Mouse (Mus musculus) forebrain, postnatal 0 days (tissue): ENCODE results near the gene Prtn3. TPM values are rescaled to one million over a fixed set of nuclear protein-coding genes. Genes with fewer than 3 reads are reported as not detected.

ENCODE experiments used
- ATAC-seq: fragments of 200-750 bp; cut with Nextera tagmentation; 2 replicates; pipeline ENCODE4 v1.8.0; 2017; ENCODE audit warnings: mild to moderate bottlenecking, moderate library complexity
- DNase-seq: peaks from one replicate; pipeline ENCODE4 v3.0.0-alpha.2; 2015
- H3K27ac ChIP-seq: fragments of 300-500 bp; sonication (generic); 2 replicates; pipeline ENCODE4 v1.5.1; 2014; ENCODE audit warnings: low read depth, mild to moderate bottlenecking, antibody characterized with exemption, low read length, moderate library complexity, mixed read lengths
- H3K27me3 ChIP-seq: fragments of 300-500 bp; sonication (generic); 2 replicates; pipeline ENCODE4 v1.6.1; 2014; ENCODE audit warnings: mild to moderate bottlenecking, low read length, mixed read lengths; ENCODE audit not compliant: insufficient read depth
- H3K36me3 ChIP-seq: fragments of 300-500 bp; sonication (generic); 2 replicates; pipeline ENCODE4 v1.6.1; 2014; ENCODE audit warnings: mild to moderate bottlenecking, moderate library complexity; ENCODE audit not compliant: insufficient read depth
- H3K4me1 ChIP-seq: fragments of 300-500 bp; sonication (generic); 2 replicates; pipeline ENCODE4 v1.6.1; 2014; ENCODE audit warnings: antibody characterized with exemption; ENCODE audit not compliant: insufficient read depth
- H3K4me2 ChIP-seq: fragments of 300-500 bp; sonication (generic); 2 replicates; pipeline ENCODE4 v1.6.1; 2014; ENCODE audit warnings: low read depth, mild to moderate bottlenecking, moderate library complexity
- H3K4me3 ChIP-seq: fragments of 300-500 bp; sonication (generic); 2 replicates; pipeline ENCODE4 v1.5.1; 2014; ENCODE audit warnings: low read depth, low read length, mixed read lengths
- H3K9ac ChIP-seq: fragments of 300-500 bp; sonication (generic); 2 replicates; pipeline ENCODE4 v1.6.1; 2014; ENCODE audit warnings: mild to moderate bottlenecking
- H3K9me3 ChIP-seq: fragments of 300-500 bp; sonication (generic); 2 replicates; pipeline ENCODE4 v1.6.1; 2016; ENCODE audit warnings: low read length
- CTCF ChIP-seq: sonication (generic); IDR thresholded peaks from 2 replicates; pipeline ENCODE4 v1.5.1; 2016; ENCODE audit warnings: antibody characterized with exemption, control low read depth, low read depth
- WGBS: fragments of 180-500 bp; shearing (Covaris S2); extraction: QIAGEN DNeasy Blood & Tissue Kit; methylation state at CpG from one replicate; pipeline ENCODE4 v1.1.7; 2014; 5-methylcytosine and 5-hydroxymethylcytosine counted together
- polyA plus RNA-seq: library from polyadenylated mRNA; unstranded; fragments of >200 nt; fragmentation: Nextera tagmentation; extraction: Ambion mirVana; gene quantifications from 2 replicates; pipeline ENCODE4 v1.2.1, GENCODE M21; 2015
- total RNA-seq: library from RNA; depleted of rRNA; stranded (reverse); fragments of >200 nt; gene quantifications from 2 replicates; pipeline ENCODE4 v1.2.3, GENCODE M21; 2014

The Prtn3 gene
- total and polyA plus RNA-seq, 2 experiments from 2014 or later: 4.9 to 15.4 TPM

DNA sequence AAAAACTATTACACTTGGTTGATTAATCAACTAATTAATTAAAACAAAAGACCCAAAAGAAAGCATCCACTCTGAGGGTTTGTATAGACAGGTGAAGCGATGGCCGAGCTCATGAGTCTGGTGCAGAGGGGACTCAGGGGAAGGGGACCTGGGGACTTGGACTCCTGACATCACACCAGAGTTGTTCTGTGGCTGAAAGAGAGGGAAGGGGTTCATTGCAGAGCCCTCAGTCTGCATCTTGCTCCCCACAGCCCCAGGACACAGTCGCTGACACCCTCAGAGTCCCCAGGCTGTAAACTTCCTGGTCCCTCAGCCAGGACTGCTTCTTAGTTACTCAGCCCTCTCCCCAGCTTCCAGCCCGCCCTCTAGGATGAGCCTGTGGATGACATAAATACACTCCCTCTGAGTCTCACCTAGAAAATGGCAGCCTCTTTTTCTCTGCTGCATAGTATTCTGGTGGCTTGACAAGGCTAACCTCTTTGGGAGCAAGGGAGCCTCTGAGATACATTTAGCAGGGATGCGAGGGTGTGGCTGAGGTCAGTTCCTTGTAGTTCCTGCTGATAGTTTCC lies 43.3 kb downstream of the Prtn3 start:
- WGBS: 58% methylated on average over 5 of the region's 5 CpGs
- ATAC-seq: no peak
- peaks cover 14% of the 10 kb centered on the region for H3K4me1 ChIP-seq

DNA sequence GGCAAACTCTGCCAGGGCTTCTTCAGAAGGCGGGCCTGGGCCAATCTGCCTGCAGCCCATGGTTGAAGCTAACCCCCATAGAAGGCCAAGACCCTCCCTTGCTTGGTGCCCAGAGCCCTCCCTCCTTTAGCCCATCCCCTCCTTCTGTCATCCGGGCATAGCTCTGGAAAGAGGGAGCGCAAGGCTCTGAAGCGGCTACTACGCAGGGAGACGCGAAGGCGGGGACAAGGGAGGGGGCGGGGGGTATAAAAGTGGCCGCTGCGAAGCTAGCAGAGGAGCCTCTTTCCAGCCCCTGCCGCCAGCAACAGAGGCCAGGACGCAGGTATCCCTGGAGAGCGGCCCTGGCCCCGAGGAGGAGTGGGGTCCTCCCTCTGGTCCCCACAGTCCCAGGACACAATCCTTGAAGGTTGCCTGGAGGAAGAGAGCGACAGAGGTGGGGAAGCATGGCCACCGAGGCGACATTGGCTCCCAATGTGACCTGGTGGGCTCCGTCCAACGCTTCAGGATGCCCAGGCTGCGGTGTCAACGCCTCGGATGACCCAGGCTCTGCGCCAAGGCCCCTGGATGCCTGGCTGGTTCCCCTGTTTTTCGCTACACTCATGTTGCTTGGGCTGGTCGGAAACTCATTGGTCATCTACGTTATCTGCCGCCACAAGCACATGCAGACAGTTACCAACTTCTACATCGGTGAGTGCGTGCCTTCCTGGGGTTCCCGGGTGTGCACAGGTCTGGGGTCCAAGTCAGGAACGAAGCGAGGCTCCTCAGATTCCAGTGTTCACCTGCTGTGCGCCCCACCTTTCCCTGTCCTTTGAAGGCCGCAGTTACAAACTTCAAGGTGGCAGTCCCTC lies 44.2 kb downstream of the Prtn3 start:
- no peak for TF ChIP-seq CTCF
- H3K27me3 ChIP-seq: peaks cover 55% of the 10 kb centered on the region
- no peak overlapping the region for H3K27ac ChIP-seq
- no peak for ATAC-seq
- no peak overlapping the region for H3K4me2 ChIP-seq
- 5% methylated on average over 35 of the region's 35 CpGs for WGBS
- H3K4me3 ChIP-seq: no peak overlapping the region
- no peak overlapping the region for H3K9ac ChIP-seq
- peaks cover 14% of the 10 kb centered on the region for H3K4me1 ChIP-seq
- no peaks in the 10 kb centered on the region for H3K36me3 ChIP-seq
- no peaks in the 10 kb centered on the region for H3K9me3 ChIP-seq
- DNase-seq: no peak

More for the DNA sequence above, 43.3 kb downstream of the Prtn3 start:
- H3K9ac ChIP-seq: peak overlapping the region; percentile 91
- peaks cover 47% of the 10 kb centered on the region for H3K27me3 ChIP-seq
- no peak for DNase-seq
- H3K9me3 ChIP-seq: no peaks in the 10 kb centered on the region
- peak overlapping the region; percentile 75; the same call in 1 of the 2 replicates for H3K4me3 ChIP-seq
- H3K36me3 ChIP-seq: no peaks in the 10 kb centered on the region
- H3K4me2 ChIP-seq: peak overlapping the region; percentile 94
- TF ChIP-seq CTCF: no peak
- no peak overlapping the region for H3K27ac ChIP-seq

DNA sequence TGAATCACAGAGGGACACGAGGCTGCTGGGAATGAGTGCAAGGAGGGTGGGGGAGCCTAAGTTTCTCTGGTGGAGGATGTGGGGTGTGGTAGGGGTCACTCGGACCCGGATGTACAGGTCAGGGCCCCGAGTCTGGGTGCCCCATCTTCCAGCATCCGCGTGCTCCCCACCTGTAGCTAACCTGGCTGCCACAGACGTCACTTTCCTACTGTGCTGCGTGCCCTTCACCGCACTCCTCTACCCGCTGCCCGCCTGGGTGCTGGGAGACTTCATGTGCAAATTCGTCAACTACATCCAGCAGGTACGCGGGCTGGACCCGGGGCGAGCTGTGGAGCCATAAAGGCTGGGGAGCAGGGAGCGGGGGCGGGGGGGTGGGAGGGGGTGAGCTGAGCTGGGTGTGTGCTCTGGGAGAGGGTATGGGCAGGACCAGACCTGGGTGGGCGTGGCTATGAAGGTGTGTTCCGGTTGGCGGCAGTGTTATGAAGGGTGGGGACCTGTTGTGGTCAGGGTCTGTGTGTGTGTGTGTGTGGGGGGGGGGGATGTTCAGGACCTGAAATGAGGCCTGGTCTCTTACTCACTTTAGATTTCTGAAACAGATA lies 45.1 kb downstream of the Prtn3 start:
- DNase-seq (no peak), ATAC-seq (no peak)
- Histone ChIP-seq H3K9ac (no peak overlapping the region), H3K4me1 (peaks cover 14% of the 10 kb centered on the region), H3K27ac (no peak overlapping the region), H3K27me3 (peaks cover 57% of the 10 kb centered on the region), H3K4me3 (no peak overlapping the region), H3K4me2 (no peak overlapping the region), H3K9me3 (no peaks in the 10 kb centered on the region), H3K36me3 (no peaks in the 10 kb centered on the region)
- 5% methylated on average over 21 of the region's 21 CpGs for WGBS
- TF ChIP-seq CTCF: no peak

DNA sequence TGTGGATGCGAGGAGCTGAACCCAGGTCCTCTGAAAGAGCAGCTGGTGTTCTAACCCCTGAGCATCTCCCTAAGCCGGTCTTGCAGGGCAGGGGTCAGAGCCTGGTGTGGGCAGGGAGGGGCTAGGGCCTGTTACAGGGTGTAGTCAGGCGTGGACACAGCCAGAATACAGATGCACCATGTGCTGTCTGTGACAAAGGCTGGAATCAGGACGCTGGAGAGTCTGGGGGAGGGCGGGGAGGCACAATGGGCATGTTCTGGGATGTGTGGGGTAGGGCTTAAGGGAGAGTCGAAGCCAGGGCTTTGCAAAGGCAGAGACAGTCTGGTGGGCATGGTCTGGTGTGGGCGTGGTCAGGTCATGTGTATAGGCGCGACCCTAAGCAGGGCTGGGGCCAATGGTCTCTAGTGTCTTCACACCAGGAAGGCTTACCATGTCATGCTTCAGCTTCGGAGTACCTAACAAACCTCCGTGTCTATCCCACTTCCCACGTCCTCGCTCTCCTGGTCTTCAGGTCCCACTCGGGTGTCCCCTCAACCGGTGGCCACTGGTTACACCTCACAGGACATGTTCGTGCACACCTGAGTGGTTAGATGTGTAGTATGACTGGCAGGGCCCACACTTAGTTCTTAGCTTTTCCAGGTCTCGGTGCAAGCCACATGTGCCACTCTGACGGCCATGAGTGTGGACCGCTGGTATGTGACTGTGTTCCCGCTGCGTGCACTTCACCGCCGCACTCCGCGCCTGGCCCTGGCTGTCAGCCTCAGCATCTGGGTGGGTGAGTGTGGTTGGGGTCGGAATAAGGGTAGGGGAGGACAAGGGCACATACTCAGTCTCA lies 46.0 kb downstream of the Prtn3 start:
- WGBS: 15% methylated on average over 26 of the region's 26 CpGs
- peaks cover 14% of the 10 kb centered on the region for H3K4me1 ChIP-seq
- H3K9ac ChIP-seq: no peak overlapping the region
- H3K36me3 ChIP-seq: no peaks in the 10 kb centered on the region
- ATAC-seq: no peak
- peaks cover 57% of the 10 kb centered on the region for H3K27me3 ChIP-seq
- peak overlapping the region; percentile 52 for H3K4me2 ChIP-seq
- H3K4me3 ChIP-seq: peak overlapping the region; percentile 28
- DNase-seq: no peak
- no peaks in the 10 kb centered on the region for H3K9me3 ChIP-seq
- H3K27ac ChIP-seq: no peak overlapping the region
- TF ChIP-seq CTCF: no peak

DNA sequence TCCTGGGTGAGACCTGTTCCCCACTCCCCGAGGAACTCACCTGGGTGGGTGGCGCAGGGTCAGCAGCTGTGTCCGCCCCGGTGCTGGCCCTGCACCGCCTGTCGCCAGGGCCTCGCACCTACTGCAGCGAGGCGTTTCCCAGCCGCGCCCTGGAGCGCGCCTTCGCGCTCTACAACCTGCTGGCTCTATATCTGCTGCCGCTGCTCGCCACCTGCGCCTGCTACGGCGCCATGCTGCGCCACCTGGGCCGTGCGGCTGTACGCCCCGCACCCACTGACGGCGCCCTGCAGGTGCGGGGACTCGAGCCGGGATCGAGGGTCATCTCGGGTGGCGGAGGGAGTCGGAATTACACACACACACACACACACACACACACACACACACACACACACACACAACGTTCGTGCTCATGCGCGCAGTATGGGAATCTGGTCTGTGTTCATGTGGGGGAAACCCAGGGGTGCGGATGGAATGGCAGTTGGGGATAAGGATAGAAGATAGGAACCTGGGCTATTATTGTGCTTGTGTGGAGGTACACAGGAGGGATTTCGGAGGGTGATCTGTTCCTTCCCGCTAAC lies 46.8 kb downstream of the Prtn3 start, which contains the start of gene R3hdm4:
Gene R3hdm4, minus strand, starts transcription at position 251 of the 578 bp plus-strand sequence.
- no peak within 1 kb of the TSS for H3K27ac ChIP-seq
- TF ChIP-seq CTCF: no peak
- WGBS: 4% methylated on average over 41 of the region's 41 CpGs

DNA sequence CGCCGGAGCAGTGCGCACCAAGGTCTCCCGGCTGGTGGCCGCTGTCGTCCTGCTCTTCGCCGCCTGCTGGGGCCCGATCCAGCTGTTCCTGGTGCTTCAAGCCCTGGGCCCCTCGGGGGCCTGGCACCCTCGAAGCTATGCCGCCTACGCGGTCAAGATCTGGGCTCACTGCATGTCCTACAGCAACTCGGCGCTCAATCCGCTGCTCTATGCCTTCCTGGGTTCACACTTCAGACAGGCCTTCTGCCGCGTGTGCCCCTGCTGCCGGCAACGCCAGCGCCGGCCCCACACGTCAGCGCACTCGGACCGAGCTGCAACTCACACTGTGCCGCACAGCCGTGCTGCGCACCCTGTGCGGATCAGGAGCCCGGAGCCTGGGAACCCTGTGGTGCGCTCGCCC lies 47.3 kb downstream of the Prtn3 start:
- ATAC-seq: no peak

More for the DNA sequence above, 46.8 kb downstream of the Prtn3 start, which contains the start of gene R3hdm4:
- H3K27me3 ChIP-seq: peaks cover 57% of the 10 kb centered on the region
- H3K36me3 ChIP-seq: no peaks in the 10 kb centered on the region
- H3K9me3 ChIP-seq: no peaks in the 10 kb centered on the region
- peak within 1 kb of the TSS; percentile 52 for H3K4me2 ChIP-seq
- peak within 1 kb of the TSS; percentile 31; the same call in 1 of the 2 replicates for H3K9ac ChIP-seq
- DNase-seq (peak; percentile 55), ATAC-seq (peak; percentile 7; the same call in 1 of the 2 replicates)
- peak within 1 kb of the TSS; percentile 28 for H3K4me3 ChIP-seq
- peaks cover 6% of the 10 kb centered on the region for H3K4me1 ChIP-seq

More for the DNA sequence above, 47.3 kb downstream of the Prtn3 start:
- H3K9me3 ChIP-seq: no peaks in the 10 kb centered on the region
- H3K27me3 ChIP-seq: peaks cover 57% of the 10 kb centered on the region
- H3K9ac ChIP-seq: peak overlapping the region; percentile 31; the same call in 1 of the 2 replicates
- no peaks in the 10 kb centered on the region for H3K36me3 ChIP-seq
- 2% methylated on average over 34 of the region's 34 CpGs for WGBS
- DNase-seq: no peak
- peak overlapping the region; percentile 52 for H3K4me2 ChIP-seq
- peaks cover 5% of the 10 kb centered on the region; the same call in 1 of the 2 replicates for H3K4me1 ChIP-seq
- H3K4me3 ChIP-seq: peak overlapping the region; percentile 28
- TF ChIP-seq CTCF: no peak
- no peak overlapping the region for H3K27ac ChIP-seq
